Mouse (Mus musculus) megakaryocyte-erythroid progenitor cell, adult 5-6 weeks (primary cell): ENCODE results near the gene Zbtb17. TPM values are rescaled to one million over a fixed set of nuclear protein-coding genes. Genes with fewer than 3 reads are reported as not detected.

Experiments
- total RNA-seq, 2 experiments: library from RNA; stranded (forward) in 1 of 2; stranded (reverse) in 1 of 2; fragments of 200-1000, 215-1000 nt in 1 of 2; fragments of >200 nt in 1 of 2; fragmentation: Nextera tagmentation in 1 of 2; gene quantifications; 2 replicates each; pipeline ENCODE4 v1.2.3; 2014 to 2017

Gene Zbtb17
- total RNA-seq, 2 experiments from 2014 or later: 16.6 to 21.5 TPM

Other genes with a start within 250 kb of the Zbtb17 start
- 0.81 and 10.9 TPM in 2 replicates for gene Rsg1, start 230.7 kb upstream of the Zbtb17 start, total RNA-seq (2014; fragmentation: Nextera tagmentation)
- gene Rsg1, start 230.7 kb upstream of the Zbtb17 start, total RNA-seq (2017): 3.2 TPM in 1 of 2 replicates, not detected in the other
- not detected in 2 replicates for gene Arhgef19, start 205.2 kb upstream of the Zbtb17 start, total RNA-seq (2014; fragmentation: Nextera tagmentation)
- not detected in 2 replicates for gene Arhgef19, start 205.2 kb upstream of the Zbtb17 start, total RNA-seq (2017)
- 0.30 and 1.2 TPM in 2 replicates for gene Epha2, start 143.4 kb upstream of the Zbtb17 start, total RNA-seq (2014; fragmentation: Nextera tagmentation)
- gene Epha2, start 143.4 kb upstream of the Zbtb17 start, total RNA-seq (2017): not detected in 2 replicates
- not detected in 2 replicates for gene Fam131c, start 76.4 kb upstream of the Zbtb17 start, total RNA-seq (2014; fragmentation: Nextera tagmentation)
- not detected in 2 replicates for gene Fam131c, start 76.4 kb upstream of the Zbtb17 start, total RNA-seq (2017)
- gene Clcnka, start 45.9 kb upstream of the Zbtb17 start, total RNA-seq (2014; fragmentation: Nextera tagmentation): not detected in 2 replicates
- not detected in 2 replicates for gene Clcnka, start 45.9 kb upstream of the Zbtb17 start, total RNA-seq (2017)
- gene Clcnkb, start 28.6 kb upstream of the Zbtb17 start, total RNA-seq (2014; fragmentation: Nextera tagmentation): not detected in 2 replicates
- gene Clcnkb, start 28.6 kb upstream of the Zbtb17 start, total RNA-seq (2017): not detected in 2 replicates
- not detected in 2 replicates for gene Hspb7, start 23.9 kb upstream of the Zbtb17 start, total RNA-seq (2014; fragmentation: Nextera tagmentation)
- not detected in 2 replicates for gene Hspb7, start 23.9 kb upstream of the Zbtb17 start, total RNA-seq (2017)
- not detected in 2 replicates for gene Srarp, start 8.5 kb upstream of the Zbtb17 start, total RNA-seq (2014; fragmentation: Nextera tagmentation)
- gene Srarp, start 8.5 kb upstream of the Zbtb17 start, total RNA-seq (2017): not detected in 2 replicates
- gene Spen, start 93.9 kb downstream of the Zbtb17 start, total RNA-seq (2014; fragmentation: Nextera tagmentation): 64.2 and 81.5 TPM in 2 replicates
- 21.1 and 40.5 TPM in 2 replicates for gene Spen, start 93.9 kb downstream of the Zbtb17 start, total RNA-seq (2017)
- gene Fblim1, start 161.4 kb downstream of the Zbtb17 start, total RNA-seq (2014; fragmentation: Nextera tagmentation): not detected in 2 replicates
- not detected in 2 replicates for gene Fblim1, start 161.4 kb downstream of the Zbtb17 start, total RNA-seq (2017)
- 0.37 TPM in 1 of 2 replicates, not detected in the other for gene Tmem82, start 174.0 kb downstream of the Zbtb17 start, total RNA-seq (2014; fragmentation: Nextera tagmentation)
- 0.52 and 0.57 TPM in 2 replicates for gene Tmem82, start 174.0 kb downstream of the Zbtb17 start, total RNA-seq (2017)
- not detected in 2 replicates for gene Slc25a34, start 179.2 kb downstream of the Zbtb17 start, total RNA-seq (2014; fragmentation: Nextera tagmentation)
- gene Slc25a34, start 179.2 kb downstream of the Zbtb17 start, total RNA-seq (2017): 0.65 TPM in 1 of 2 replicates, not detected in the other
- gene Plekhm2, start 220.2 kb downstream of the Zbtb17 start, total RNA-seq (2014; fragmentation: Nextera tagmentation): 7.7 and 16.9 TPM in 2 replicates
- 4.9 and 22.4 TPM in 2 replicates for gene Plekhm2, start 220.2 kb downstream of the Zbtb17 start, total RNA-seq (2017)
- gene Rsc1a1, start 240.9 kb downstream of the Zbtb17 start, total RNA-seq (2014; fragmentation: Nextera tagmentation): 19.1 and 23.4 TPM in 2 replicates
- 17.1 and 26.1 TPM in 2 replicates for gene Rsc1a1, start 240.9 kb downstream of the Zbtb17 start, total RNA-seq (2017)